Mouse (Mus musculus): ENCODE data around the gene Tmem59.

DNA sequence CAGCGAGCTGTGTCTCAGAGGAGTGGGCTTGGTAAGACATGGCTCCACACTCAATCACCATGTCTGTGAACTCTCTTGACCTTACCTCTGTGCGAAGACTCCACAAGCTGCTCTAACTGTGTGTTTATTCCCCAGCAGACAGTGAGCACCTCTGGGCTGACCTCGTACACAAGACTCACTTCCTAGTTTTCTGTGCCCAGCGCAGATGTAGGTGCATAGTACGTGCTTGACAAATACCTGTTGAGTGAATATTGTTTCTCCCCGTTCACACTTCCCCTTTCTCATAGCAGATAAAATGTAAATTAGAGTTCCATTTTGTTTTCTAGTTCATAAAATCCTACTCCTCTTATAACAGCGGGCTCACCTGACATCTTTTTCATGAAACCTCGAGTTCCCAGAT is 34.7 kb upstream of the Tmem59 start:
- TF ChIP-seq POLR2A (IDR thresholded peaks at IDR 0.05; ENCODE audit: extremely low read depth, insufficient read depth, low read length), result no peak
- no peak for TF ChIP-seq CTCF (IDR thresholded peaks at IDR 0.05; ENCODE audit: low read depth, low read length)
